Mouse (Mus musculus): ENCODE measurements at regions not wholly inside any gene's neighbourhood (a gene's known extent, or its start where the extent isn't known, plus 50 kb on each side); places are given as distances from the start of the nearest gene placed in this dataset.

DNA sequence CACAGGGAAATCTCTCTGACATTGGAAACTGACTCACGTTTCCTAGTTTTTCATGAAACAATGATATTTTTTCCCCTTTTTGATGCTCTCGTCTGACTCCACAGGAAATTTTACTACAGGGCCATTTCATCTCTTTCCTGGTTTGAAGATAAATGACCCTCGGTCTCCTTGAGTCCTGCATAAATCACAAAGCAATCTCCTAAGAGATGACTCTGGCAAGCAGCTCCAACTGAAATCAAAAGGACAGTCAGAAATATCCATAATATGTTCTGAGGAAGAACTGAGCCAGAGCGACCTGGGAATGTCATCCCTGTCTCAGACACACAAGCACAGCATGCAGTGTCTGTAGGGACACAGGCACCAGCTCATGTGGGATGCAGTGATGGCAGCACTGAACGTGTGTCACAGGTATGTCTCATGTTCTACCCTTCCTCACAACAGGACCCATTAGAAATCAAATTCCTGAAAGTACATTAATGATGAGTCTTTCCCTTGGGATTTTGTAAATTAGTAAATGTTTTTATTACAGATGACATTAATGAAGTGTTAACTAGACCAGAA is 233.1 kb upstream of the Tbl1xr1 start:
- no peak for TF ChIP-seq POLR2A (IDR thresholded peaks at IDR 0.05; ENCODE audit: borderline replicate concordance, insufficient read depth, low read length)
- TF ChIP-seq CTCF (IDR thresholded peaks at IDR 0.05; ENCODE audit: borderline replicate concordance, insufficient read depth, low read depth, low read length): no peak
- Histone ChIP-seq H3K27ac (ENCODE audit: insufficient read depth, low read length) (no peak overlapping the region), H3K4me1 (ENCODE audit: control insufficient read depth, insufficient read depth, low read length) (no peaks in the 10 kb centered on the region), H3K4me3 (replicated peaks; ENCODE audit: insufficient read depth, low read depth, low read length) (no peak overlapping the region), H3K27me3 (ENCODE audit: control insufficient read depth, insufficient read depth, low read length) (no peaks in the 10 kb centered on the region)
- DNase-seq: no peak
- 70% methylated on average over 5 of the region's 5 CpGs for WGBS

DNA sequence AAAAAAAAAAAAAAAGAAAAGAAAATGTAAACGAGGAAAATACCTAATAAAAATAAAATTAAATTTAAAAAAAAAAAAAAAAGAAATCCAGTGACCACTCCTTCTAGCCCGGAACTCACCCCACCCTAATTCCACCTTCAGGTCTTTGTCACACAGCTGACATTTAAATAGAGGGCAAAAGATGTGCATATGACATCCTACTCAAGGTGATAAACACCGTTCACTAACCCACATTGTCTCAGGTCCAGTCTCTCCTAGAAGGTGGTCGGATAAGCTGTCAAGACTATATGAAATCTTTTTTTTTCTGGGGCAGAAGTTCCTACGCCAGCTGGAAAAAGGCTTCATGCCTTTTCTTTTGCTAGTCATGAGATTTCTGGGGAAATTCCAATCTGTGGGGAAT is 226.6 kb upstream of the Tbl1xr1 start:
- no peak for DNase-seq
- H3K27me3 ChIP-seq (ENCODE audit: control insufficient read depth, insufficient read depth, low read length): no peaks in the 10 kb centered on the region
- WGBS: 83% methylated on average over 5 of the region's 5 CpGs
- no peak overlapping the region for H3K4me3 ChIP-seq (replicated peaks; ENCODE audit: insufficient read depth, low read depth, low read length)
- no peaks in the 10 kb centered on the region for H3K4me1 ChIP-seq (ENCODE audit: control insufficient read depth, insufficient read depth, low read length)
- no peak for TF ChIP-seq POLR2A (IDR thresholded peaks at IDR 0.05; ENCODE audit: borderline replicate concordance, insufficient read depth, low read length)
- no peak for TF ChIP-seq CTCF (IDR thresholded peaks at IDR 0.05; ENCODE audit: borderline replicate concordance, insufficient read depth, low read depth, low read length)
- no peak overlapping the region for H3K27ac ChIP-seq (ENCODE audit: insufficient read depth, low read length)

DNA sequence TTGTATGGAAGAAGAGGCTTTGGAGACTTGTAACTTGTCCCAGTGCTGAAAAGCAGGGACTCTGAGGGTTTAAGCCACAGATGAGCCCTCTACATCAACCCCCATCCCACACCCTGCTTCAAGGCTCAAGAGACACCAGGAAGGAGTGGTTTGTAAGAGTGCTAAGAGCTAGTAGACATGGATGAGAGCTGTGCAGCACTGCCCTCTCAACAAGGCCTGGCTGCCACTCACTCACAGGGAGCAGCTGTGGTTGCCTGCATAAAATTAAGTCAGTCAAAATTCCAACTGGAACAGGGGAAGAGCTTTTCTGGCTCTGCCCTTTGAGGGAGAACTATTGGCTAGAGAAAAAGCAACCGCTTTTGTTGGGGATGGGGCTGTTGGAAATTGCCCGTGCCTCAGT is 225.5 kb upstream of the Tbl1xr1 start:
- no peaks in the 10 kb centered on the region for H3K4me1 ChIP-seq (ENCODE audit: control insufficient read depth, insufficient read depth, low read length)
- H3K4me3 ChIP-seq (replicated peaks; ENCODE audit: insufficient read depth, low read depth, low read length): no peak overlapping the region
- H3K27ac ChIP-seq (ENCODE audit: insufficient read depth, low read length): no peak overlapping the region
- H3K27me3 ChIP-seq (ENCODE audit: control insufficient read depth, insufficient read depth, low read length): no peaks in the 10 kb centered on the region
- DNase-seq: no peak
- WGBS: 94% methylated on average over 2 of the region's 2 CpGs
- no peak for TF ChIP-seq POLR2A (IDR thresholded peaks at IDR 0.05; ENCODE audit: borderline replicate concordance, insufficient read depth, low read length)
- TF ChIP-seq CTCF (IDR thresholded peaks at IDR 0.05; ENCODE audit: borderline replicate concordance, insufficient read depth, low read depth, low read length): no peak

DNA sequence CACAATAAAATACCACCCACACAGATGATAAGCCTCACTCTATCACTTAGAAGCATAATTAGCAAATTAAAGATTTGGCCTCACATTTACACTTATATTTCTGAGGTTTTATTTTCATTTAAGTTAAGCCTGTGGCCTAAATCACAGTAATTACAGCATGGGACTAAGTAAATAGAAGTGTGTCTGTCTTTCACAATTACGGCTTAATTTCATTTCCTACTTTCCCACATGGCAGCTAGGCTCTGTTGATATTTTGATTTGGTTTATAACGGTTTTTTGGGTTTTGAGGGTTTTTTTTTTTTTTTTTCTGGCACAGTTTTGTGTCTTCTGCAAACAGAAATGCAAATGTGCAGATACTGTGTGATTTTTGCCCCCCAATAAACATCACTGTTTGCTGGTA is 222.1 kb upstream of the Tbl1xr1 start:
- Histone ChIP-seq H3K27ac (ENCODE audit: insufficient read depth, low read length) (no peak overlapping the region), H3K4me3 (replicated peaks; ENCODE audit: insufficient read depth, low read depth, low read length) (no peak overlapping the region), H3K4me1 (ENCODE audit: control insufficient read depth, insufficient read depth, low read length) (no peaks in the 10 kb centered on the region), H3K27me3 (ENCODE audit: control insufficient read depth, insufficient read depth, low read length) (no peaks in the 10 kb centered on the region)
- no peak for DNase-seq
- TF ChIP-seq POLR2A (IDR thresholded peaks at IDR 0.05; ENCODE audit: borderline replicate concordance, insufficient read depth, low read length): no peak
- TF ChIP-seq CTCF (IDR thresholded peaks at IDR 0.05; ENCODE audit: borderline replicate concordance, insufficient read depth, low read depth, low read length): no peak
- WGBS: 71% methylated on average over 2 of the region's 2 CpGs

DNA sequence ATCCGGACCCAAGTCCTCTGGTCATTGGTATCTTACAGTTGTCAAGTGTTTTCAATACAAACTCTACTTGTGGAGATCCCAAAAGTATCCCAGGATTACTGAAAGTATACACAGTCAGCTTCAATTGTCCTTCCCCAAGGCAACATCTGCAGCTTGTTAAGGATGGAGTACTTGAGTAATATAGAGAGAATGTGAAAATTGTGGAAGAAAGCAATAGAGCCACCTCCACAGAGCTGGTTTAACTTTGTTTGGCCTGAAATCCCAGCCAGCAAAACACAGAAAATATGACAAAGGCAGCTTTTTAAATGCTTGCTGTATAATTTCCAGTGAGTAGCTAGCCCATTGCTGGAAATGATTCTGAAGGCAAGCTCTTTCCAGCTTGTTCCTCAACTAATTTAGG is 217.0 kb upstream of the Tbl1xr1 start:
- WGBS: 92% methylated on average over 1 of the region's 1 CpGs
- no peak overlapping the region for H3K4me3 ChIP-seq (replicated peaks; ENCODE audit: insufficient read depth, low read depth, low read length)

DNA sequence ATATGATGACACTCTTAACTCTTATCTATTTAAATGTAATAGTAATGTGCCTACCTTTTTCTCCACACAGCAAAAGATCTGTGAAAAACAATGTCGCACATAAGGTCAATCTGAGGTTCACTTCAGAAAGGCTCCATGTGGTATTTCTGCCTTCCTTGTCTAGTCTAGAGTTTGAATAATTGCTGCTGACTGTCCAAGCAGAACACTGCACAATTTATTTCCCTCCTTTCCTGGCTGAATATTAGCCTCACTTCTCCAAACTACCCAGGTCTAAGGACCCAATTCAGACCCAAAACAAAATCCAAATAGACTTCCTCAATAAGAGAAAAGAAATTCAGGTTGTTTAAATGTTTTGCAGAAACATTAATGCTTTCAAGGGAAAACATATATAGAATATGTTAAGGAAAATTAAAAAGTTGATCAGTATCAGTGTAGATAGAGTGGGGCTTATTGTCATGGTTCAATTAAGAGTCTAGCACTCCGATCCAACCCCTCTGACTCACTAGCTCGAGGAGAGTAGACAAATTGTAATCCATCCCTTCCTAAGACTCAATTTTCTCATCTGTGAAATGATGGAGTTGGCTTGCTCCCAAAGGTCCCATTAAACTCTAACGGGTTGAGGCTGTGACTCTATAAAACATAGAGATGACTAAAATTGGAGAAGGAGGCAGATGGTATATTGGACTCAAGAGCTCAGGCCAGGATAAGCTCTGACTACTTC is 215.4 kb upstream of the Tbl1xr1 start:
- DNase-seq: no peak
- 52% methylated on average over 4 of the region's 4 CpGs for WGBS
- no peak for TF ChIP-seq CTCF (IDR thresholded peaks at IDR 0.05; ENCODE audit: borderline replicate concordance, insufficient read depth, low read depth, low read length)
- no peak for TF ChIP-seq POLR2A (IDR thresholded peaks at IDR 0.05; ENCODE audit: borderline replicate concordance, insufficient read depth, low read length)
- H3K4me3 ChIP-seq (replicated peaks; ENCODE audit: insufficient read depth, low read depth, low read length): no peak overlapping the region
- H3K4me1 ChIP-seq (ENCODE audit: control insufficient read depth, insufficient read depth, low read length): no peaks in the 10 kb centered on the region
- H3K27me3 ChIP-seq (ENCODE audit: control insufficient read depth, insufficient read depth, low read length): no peaks in the 10 kb centered on the region
- H3K27ac ChIP-seq (ENCODE audit: insufficient read depth, low read length): no peak overlapping the region

More for the DNA sequence above, 217.0 kb upstream of the Tbl1xr1 start:
- DNase-seq: no peak
- H3K27me3 ChIP-seq (ENCODE audit: control insufficient read depth, insufficient read depth, low read length): no peaks in the 10 kb centered on the region
- no peaks in the 10 kb centered on the region for H3K4me1 ChIP-seq (ENCODE audit: control insufficient read depth, insufficient read depth, low read length)
- TF ChIP-seq POLR2A (IDR thresholded peaks at IDR 0.05; ENCODE audit: borderline replicate concordance, insufficient read depth, low read length) (no peak), CTCF (IDR thresholded peaks at IDR 0.05; ENCODE audit: borderline replicate concordance, insufficient read depth, low read depth, low read length) (no peak)
- H3K27ac ChIP-seq (ENCODE audit: insufficient read depth, low read length): no peak overlapping the region

DNA sequence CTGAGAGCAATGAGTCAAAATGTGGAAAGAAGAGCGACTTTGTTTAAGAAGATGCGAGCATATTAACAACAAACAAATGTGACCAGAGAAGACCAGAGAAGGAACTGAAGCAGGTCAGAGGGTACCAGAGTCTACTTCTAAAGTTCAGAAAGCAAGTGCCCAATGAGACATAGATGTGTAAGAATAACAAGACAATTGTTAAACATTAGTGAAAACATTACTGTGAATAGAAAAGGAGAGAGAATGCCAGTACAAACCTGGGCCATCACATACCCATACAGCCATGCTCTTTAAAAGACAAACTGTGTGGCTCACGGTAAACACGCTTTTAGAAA is 214.8 kb upstream of the Tbl1xr1 start:
- H3K4me3 ChIP-seq (replicated peaks; ENCODE audit: insufficient read depth, low read depth, low read length): no peak overlapping the region
- no peaks in the 10 kb centered on the region for H3K4me1 ChIP-seq (ENCODE audit: control insufficient read depth, insufficient read depth, low read length)
- 83% methylated on average over 4 of the region's 4 CpGs for WGBS
- no peak for DNase-seq
- TF ChIP-seq CTCF (IDR thresholded peaks at IDR 0.05; ENCODE audit: borderline replicate concordance, insufficient read depth, low read depth, low read length): no peak
- TF ChIP-seq POLR2A (IDR thresholded peaks at IDR 0.05; ENCODE audit: borderline replicate concordance, insufficient read depth, low read length): no peak
- no peaks in the 10 kb centered on the region for H3K27me3 ChIP-seq (ENCODE audit: control insufficient read depth, insufficient read depth, low read length)
- H3K27ac ChIP-seq (ENCODE audit: insufficient read depth, low read length): no peak overlapping the region

DNA sequence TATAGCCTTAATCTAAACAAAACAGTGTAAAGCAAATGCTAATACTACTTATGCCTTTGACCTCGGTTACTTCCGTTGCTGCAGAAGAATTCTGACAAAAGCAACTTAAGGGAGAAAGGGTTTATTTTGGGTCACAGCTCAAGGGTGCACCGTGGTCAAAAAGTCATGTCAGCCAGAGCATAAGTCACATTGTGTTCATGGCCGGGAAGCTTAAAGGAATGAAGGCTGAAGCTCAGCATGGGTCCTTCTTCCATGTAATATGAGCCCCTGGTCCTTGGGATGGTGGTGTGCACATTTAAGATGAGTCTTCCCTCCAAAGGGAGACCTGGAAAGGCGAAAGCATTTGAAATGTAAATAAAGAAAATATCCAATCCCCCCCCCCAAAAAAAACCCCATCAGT is 212.1 kb upstream of the Tbl1xr1 start:
- Histone ChIP-seq H3K4me1 (ENCODE audit: control insufficient read depth, insufficient read depth, low read length) (no peaks in the 10 kb centered on the region), H3K27ac (ENCODE audit: insufficient read depth, low read length) (no peak overlapping the region), H3K4me3 (replicated peaks; ENCODE audit: insufficient read depth, low read depth, low read length) (no peak overlapping the region), H3K27me3 (ENCODE audit: control insufficient read depth, insufficient read depth, low read length) (no peaks in the 10 kb centered on the region)
- WGBS: 57% methylated on average over 5 of the region's 5 CpGs
- TF ChIP-seq POLR2A (IDR thresholded peaks at IDR 0.05; ENCODE audit: borderline replicate concordance, insufficient read depth, low read length) (no peak), CTCF (IDR thresholded peaks at IDR 0.05; ENCODE audit: borderline replicate concordance, insufficient read depth, low read depth, low read length) (no peak)
- no peak for DNase-seq
